Mouse (Mus musculus) brain, embryonic 18.5 days (tissue): Measurements from ENCODE around the gene Rasgrf1.

Source experiments
- DNase-seq: peaks from one replicate; pipeline ENCODE4 v3.0.0-alpha.2; 2012; ENCODE audit warnings: low read depth, low spot score

The Rasgrf1 gene

DNA sequence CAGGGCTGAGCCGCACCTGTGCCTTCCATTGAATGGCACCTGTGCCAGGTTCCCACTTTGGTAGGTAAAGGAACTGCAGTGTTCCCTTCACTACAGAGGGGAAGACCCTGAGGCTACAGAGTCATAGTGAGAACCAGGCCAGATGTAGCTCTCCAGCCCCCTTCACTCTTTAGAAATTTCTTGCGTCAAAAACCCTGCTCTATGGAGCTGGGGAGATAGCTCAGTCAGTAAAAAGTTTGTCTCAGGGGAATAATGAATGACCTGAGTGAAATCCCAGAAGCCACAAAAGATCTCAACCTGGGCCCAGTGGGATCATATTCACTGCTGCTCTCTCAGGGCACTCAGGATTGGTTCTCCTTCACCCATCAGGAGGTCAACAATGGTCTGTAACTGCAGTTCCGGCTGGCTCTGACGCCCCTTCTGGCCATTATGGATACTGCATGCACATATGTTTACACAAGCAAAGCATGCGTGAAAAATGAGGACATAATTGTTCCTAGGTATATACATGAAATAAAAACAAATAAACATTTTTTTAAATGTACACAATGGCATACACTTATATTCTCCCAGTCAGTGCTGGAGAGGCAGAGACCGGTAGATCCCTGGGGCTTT lies 59.2 kb downstream of the Rasgrf1 start:
- no peak for DNase-seq

GRCm38 (mm10) chr9:89970271-89970670 lies 60.6 kb downstream of the Rasgrf1 start:
- DNase-seq, result no peak

GRCm38 (mm10) chr9:89970886-89971486 lies 61.3 kb downstream of the Rasgrf1 start:
- DNase-seq, result no peak

DNA sequence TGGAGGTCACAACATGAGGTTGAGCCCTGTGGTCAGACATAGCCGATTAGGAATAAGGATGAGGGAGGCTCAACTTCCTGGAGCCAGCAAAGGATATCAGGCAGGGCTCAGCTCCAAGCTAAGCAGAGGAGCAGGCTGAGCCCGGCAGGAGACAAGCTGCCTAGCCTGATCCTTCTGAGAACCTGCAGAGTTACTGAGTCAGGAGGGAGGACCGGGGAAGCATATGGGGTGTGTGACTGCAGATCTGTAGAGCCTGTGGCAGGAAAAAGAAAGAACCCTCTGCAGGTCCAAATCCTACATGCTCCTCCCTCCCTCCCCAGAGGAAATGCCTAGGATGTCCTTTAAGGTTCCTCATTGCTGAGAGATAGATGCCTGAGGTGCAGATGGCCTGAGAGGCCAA lies 62.6 kb downstream of the Rasgrf1 start:
- DNase-seq, result no peak

- DNase-seq, result peak; percentile 43
Measured at GRCm38 (mm10) chr9:89973856-89974255, 64.1 kb downstream of the Rasgrf1 start.

GRCm38 (mm10) chr9:89974463-89974931 lies 64.8 kb downstream of the Rasgrf1 start:
- DNase-seq, result peak; percentile 10

DNA sequence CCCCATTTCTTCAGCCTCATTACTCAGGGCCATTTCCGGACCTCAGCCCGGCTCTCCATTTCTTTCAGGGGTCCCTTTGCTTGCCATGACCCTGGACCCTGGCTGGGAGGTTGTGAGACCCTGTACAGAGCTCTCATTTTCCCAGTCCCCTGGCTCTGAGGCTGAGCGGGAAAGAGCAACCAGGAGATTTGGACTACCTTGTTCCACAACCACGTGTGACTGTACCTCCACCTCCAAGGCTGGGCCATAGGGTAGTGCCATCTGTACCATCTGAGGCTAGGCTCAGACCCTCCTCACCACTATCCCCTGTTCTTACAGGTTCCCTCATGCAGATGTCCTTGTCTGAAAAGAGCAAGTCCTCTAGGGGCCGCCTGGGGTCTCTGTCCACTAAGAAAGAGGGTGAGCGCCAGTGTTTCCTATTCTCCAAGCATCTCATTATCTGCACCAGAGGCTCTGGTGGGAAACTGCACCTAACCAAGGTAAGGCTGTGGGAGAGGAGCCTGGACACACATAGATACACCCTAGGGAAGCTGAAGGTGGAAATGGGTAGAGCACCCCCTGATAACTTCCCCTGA lies 66.7 kb downstream of the Rasgrf1 start:
- DNase-seq, result no peak

DNA sequence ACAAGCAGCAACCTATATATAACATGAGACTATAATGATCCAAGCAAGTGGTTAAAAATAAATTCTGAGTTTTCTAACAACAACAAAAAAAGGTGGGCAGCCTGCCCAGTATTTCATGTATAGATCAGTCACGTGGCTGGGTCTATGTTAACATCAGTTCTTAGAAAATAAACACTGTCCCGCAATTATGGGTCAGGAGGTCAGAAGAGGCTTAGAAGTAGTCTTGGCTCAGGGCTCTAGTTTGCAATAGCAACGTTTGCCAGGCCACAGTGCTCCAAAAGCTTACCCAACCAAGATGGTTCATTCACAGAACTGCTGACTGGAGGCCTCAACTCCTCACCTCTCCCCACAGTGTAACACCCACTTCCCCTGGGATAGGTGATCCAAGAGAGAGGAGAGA lies 69.5 kb downstream of the Rasgrf1 start:
- no peak for DNase-seq

GRCm38 (mm10) chr9:89982256-89982655 lies 72.5 kb downstream of the Rasgrf1 start:
- DNase-seq, result no peak

DNA sequence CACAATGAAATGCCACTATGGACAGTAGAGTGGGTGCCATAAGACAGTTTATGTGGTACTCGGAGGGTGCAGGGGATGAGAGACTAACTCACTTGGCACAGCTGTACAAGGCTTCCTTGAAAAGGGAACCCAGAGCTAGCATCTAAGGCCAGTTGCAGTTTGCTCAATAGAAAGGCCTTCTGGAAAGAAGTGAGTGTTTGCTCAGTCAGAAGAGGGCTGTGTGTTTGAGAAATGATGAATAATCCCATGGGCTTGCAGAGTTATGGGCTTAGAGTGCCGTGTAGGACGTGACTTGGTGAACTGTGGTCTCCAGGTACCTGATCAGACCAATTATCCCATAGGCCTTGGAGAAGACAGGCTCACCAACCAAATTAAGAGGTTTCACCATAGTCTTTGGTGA lies 78.3 kb downstream of the Rasgrf1 start:
- no peak for DNase-seq

- no peak for DNase-seq
Measured at GRCm38 (mm10) chr9:89988811-89989528, 79.3 kb downstream of the Rasgrf1 start.

DNA sequence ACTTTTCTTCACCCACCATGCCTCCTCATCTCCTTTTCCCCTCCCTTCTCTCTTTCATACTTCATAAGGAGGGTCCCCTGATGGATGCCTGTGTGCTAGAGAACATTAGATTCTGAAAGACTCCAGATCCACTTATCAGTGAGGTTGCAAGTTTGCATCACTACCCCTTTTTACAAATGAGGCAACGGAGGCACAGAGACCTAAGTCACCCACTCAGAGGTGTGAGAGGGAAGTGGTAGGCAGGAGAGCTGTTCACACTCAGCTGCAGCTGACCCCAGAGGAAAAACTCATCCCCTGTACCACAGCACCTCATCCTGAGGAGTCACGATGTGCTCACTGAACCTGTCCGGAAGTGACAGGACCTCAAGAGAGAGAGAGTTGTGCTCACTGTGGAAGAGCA lies 96.7 kb downstream of the Rasgrf1 start:
- DNase-seq, result no peak

- DNase-seq, result no peak
Measured at GRCm38 (mm10) chr9:90007094-90007493, 97.4 kb downstream of the Rasgrf1 start.

- DNase-seq, result no peak
Measured at GRCm38 (mm10) chr9:90008138-90008537, 98.4 kb downstream of the Rasgrf1 start.

DNA sequence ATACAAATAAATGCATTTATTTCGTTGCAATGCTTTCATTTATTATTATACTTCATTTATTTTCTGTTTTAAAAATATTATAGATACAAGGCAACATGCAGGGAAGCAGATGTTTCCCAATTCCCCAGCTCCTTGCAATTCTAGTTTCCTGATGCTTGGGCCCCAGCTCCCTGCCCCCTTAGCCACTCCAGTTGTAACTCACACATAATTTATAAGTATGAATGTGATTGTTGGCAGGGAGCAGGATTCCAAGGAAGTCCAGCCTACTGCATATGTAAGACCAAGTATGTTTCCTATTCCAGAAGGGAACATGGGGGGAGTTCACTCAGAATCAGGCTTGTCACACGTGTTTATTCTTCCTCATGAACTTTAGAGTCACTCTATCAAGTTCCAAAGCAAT lies 102.1 kb downstream of the Rasgrf1 start:
- DNase-seq, result no peak

GRCm38 (mm10) chr9:90014649-90015048 lies 104.9 kb downstream of the Rasgrf1 start:
- DNase-seq, result no peak

DNA sequence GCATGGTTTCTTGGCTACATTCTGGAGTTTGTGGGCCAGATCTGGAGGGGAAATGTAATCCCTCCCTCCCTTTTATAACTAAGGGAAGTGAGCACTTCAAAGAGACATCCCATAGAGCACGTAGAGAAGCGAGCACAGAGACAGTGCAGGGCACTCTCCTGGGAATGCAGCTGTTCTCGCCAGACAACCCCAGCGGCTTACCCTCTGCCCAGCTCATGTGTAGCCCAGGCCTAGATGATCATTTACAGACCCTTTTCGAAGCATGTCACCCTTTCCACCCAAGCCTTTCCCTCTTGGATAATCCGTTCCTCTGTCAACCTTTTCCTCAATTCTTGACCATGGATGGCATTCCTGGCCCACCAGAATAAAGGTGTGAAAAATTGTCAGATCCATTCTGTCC lies 106.5 kb downstream of the Rasgrf1 start:
- no peak for DNase-seq

DNA sequence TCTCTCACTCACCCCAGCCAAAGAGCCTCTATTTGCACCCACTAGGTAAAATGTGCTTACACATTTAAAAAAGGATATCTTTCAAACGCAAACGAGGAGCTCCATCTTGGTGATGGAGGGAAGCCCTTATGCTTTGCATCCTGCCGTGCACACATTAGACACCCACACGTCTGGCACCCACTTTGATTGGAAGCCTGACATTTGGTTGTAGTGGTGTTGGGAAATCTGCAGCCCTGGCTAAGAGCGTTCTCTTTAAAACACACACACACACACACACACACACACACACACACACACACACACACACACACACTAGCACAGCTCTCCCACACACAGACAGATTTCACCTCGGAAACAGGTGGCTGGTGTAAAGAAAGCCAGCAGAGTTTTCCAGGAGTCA lies 111.2 kb downstream of the Rasgrf1 start:
- DNase-seq, result no peak

GRCm38 (mm10) chr9:90021442-90021841 lies 111.7 kb downstream of the Rasgrf1 start:
- no peak for DNase-seq

- no peak for DNase-seq
Measured at GRCm38 (mm10) chr9:90027709-90028108, 118.0 kb downstream of the Rasgrf1 start.

- DNase-seq, result no peak
Measured at GRCm38 (mm10) chr9:90033922-90034321, 124.2 kb downstream of the Rasgrf1 start.

GRCm38 (mm10) chr9:90035168-90035567 lies 125.5 kb downstream of the Rasgrf1 start:
- DNase-seq, result no peak

GRCm38 (mm10) chr9:90035794-90036193 lies 126.1 kb downstream of the Rasgrf1 start:
- no peak for DNase-seq
